Mouse (Mus musculus) embryonic fibroblast, embryonic 13.5 days (primary cell): Measurements from ENCODE around the gene Fbxl12. TPM values are rescaled to one million over a fixed set of nuclear protein-coding genes. Genes with fewer than 3 reads are reported as not detected.
"Not testable (repeated sequence)": the region's sequence is repeated elsewhere in the genome, so short reads cannot be mapped to it uniquely, and the experiment has no call there.

ENCODE experiments used
- H3K27ac ChIP-seq: 2 replicates; pipeline ENCODE4 v1.5.1; 2012; ENCODE audit warnings: low read length, control low read depth, inconsistent platforms; ENCODE audit not compliant: insufficient read depth
- H3K4me1 ChIP-seq: 2 replicates; pipeline ENCODE4 v1.6.1; 2011; ENCODE audit warnings: low read length; ENCODE audit not compliant: control insufficient read depth, insufficient read depth
- H3K4me3 ChIP-seq: 2 replicates; pipeline ENCODE4 v1.5.1; 2011; ENCODE audit warnings: mild to moderate bottlenecking, control low read depth, low read length; ENCODE audit not compliant: insufficient read depth
- CTCF ChIP-seq: IDR thresholded peaks from 2 replicates; pipeline ENCODE4 v1.5.1; 2011; ENCODE audit warnings: mild to moderate bottlenecking, control low read depth, low read length, moderate library complexity, borderline replicate concordance; ENCODE audit not compliant: insufficient read depth
- POLR2A ChIP-seq: IDR thresholded peaks from 2 replicates; pipeline ENCODE4 v1.6.1; 2011; ENCODE audit warnings: low read depth, mild to moderate bottlenecking, control low read depth, low read length, moderate library complexity
- polyA plus RNA-seq: library from polyadenylated mRNA; stranded (reverse); fragments of >200 nt; gene quantifications from 2 replicates; pipeline ENCODE4 v1.2.4, GENCODE M21; 2011; ENCODE audit warnings: low read depth; ENCODE audit not compliant: missing spikeins, insufficient read length

Gene Fbxl12
- polyA plus RNA-seq, 1 experiment = 18.3 TPM

- Histone ChIP-seq H3K4me3 (no peak overlapping the region), H3K4me1 (no peaks in the 10 kb centered on the region), H3K27ac (no peak overlapping the region)
- TF ChIP-seq POLR2A (no peak), CTCF (no peak)
Observed at GRCm38 (mm10) chr9:20639486-20639885, 5.1 kb downstream of the Fbxl12 start.

GRCm38 (mm10) chr9:20638552-20638951 lies 6.0 kb downstream of the Fbxl12 start:
- H3K4me1 ChIP-seq = no peaks in the 10 kb centered on the region
- no peak for TF ChIP-seq POLR2A
- no peak for TF ChIP-seq CTCF

DNA sequence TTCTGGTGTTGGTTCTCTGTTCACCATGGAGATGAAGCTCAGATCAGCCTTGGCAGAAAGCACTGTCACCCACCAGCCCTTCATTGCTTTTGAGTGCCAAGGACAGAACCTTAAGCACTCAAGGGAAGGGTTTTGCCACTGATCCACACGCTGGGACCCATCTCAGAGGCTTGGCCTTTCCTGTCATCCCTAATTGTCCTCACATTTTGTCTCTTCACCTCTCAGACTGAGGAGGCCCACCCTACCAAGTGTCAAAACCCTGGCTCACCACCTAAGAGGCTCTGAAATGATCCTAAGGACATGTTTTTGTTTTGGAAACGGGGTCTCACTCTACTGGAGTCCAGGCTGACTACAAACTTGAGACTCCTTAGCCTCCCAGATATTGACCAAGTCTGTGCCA lies 7.8 kb downstream of the Fbxl12 start:
- no peaks in the 10 kb centered on the region for H3K4me1 ChIP-seq
- no peak for TF ChIP-seq CTCF
- TF ChIP-seq POLR2A = no peak
- H3K27ac ChIP-seq = no peak overlapping the region
- no peak overlapping the region for H3K4me3 ChIP-seq

More at GRCm38 (mm10) chr9:20638552-20638951, 6.0 kb downstream of the Fbxl12 start:
- no peak overlapping the region for H3K27ac ChIP-seq
- no peak overlapping the region for H3K4me3 ChIP-seq

- TF ChIP-seq POLR2A (no peak), CTCF (no peak)
- Histone ChIP-seq H3K4me1 (no peaks in the 10 kb centered on the region), H3K4me3 (no peak overlapping the region), H3K27ac (no peak overlapping the region)
Observed at GRCm38 (mm10) chr9:20636256-20636655, 8.3 kb downstream of the Fbxl12 start.

DNA sequence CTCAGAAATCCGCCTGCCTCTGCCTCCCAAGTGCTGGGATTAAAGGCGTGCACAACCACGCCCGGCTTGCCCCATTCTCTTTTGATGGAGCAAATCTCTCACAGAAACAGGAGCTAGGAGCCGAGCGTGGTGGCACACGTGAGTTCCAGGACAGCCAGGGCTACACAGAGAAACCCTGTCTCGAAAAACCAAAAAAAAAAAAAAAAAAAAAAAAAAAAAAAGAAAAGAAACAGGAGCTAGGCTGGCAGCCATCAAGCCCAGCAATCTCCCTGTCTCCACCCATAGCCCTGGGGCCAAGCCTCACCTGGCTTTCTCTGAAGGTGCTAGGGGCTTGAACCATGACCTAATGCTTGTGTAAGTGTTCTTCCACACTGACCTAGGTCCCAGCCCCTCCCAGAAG lies 8.9 kb downstream of the Fbxl12 start:
- not testable (repeated sequence) for H3K4me1 ChIP-seq, H3K4me3 ChIP-seq, H3K27ac ChIP-seq

DNA sequence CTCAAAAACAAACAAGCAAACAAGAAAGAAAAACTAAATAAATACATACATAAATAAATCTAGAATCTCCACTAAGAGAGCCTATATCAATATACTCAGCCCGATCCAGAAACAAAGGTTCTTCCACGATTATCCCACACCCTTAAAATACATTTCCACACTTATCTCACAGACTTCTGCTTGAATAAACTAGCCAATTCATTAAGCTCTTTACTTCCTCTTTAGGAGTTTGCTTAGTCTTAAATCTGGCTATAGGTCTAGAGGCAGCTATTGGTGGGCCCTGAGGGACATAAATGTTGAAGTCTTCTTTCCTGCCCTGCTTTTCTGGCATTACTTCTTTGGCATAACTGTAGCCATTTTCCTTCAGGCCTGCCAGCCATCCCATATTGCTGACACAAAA lies 13.2 kb downstream of the Fbxl12 start:
- no peak overlapping the region for H3K27ac ChIP-seq
- no peaks in the 10 kb centered on the region for H3K4me1 ChIP-seq
- no peak overlapping the region for H3K4me3 ChIP-seq
- TF ChIP-seq POLR2A = no peak
- no peak for TF ChIP-seq CTCF

GRCm38 (mm10) chr9:20616685-20617084 lies 27.9 kb downstream of the Fbxl12 start:
- TF ChIP-seq CTCF (no peak), POLR2A (no peak)
- Histone ChIP-seq H3K4me1 (no peaks in the 10 kb centered on the region), H3K27ac (no peak overlapping the region), H3K4me3 (no peak overlapping the region)

DNA sequence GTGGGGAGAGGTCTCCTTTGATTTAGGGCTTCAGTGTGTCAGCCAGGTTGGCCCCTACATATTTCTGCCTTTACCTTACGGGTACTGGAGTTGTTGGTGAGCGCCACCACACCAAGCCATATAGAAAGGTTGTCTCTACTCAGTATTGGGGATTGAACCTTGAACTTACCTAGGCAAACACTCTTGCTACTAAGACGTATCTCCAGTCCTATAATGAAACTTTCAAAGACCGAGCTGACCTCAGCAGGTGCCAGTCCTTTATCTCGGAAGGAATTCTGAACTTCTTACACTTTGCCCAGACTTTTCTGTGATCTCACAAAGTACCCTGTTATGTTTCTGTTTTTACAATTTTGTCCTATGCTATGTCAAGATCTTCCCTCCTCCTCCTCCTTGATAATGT lies 32.6 kb downstream of the Fbxl12 start:
- Histone ChIP-seq H3K4me1 (no peaks in the 10 kb centered on the region), H3K4me3 (no peak overlapping the region), H3K27ac (no peak overlapping the region)
- TF ChIP-seq CTCF = no peak
- no peak for TF ChIP-seq POLR2A

GRCm38 (mm10) chr9:20609831-20610464 lies 34.6 kb downstream of the Fbxl12 start:
- Histone ChIP-seq H3K4me3 (no peak overlapping the region), H3K27ac (no peak overlapping the region), H3K4me1 (no peaks in the 10 kb centered on the region)
- TF ChIP-seq POLR2A (no peak), CTCF (no peak)

DNA sequence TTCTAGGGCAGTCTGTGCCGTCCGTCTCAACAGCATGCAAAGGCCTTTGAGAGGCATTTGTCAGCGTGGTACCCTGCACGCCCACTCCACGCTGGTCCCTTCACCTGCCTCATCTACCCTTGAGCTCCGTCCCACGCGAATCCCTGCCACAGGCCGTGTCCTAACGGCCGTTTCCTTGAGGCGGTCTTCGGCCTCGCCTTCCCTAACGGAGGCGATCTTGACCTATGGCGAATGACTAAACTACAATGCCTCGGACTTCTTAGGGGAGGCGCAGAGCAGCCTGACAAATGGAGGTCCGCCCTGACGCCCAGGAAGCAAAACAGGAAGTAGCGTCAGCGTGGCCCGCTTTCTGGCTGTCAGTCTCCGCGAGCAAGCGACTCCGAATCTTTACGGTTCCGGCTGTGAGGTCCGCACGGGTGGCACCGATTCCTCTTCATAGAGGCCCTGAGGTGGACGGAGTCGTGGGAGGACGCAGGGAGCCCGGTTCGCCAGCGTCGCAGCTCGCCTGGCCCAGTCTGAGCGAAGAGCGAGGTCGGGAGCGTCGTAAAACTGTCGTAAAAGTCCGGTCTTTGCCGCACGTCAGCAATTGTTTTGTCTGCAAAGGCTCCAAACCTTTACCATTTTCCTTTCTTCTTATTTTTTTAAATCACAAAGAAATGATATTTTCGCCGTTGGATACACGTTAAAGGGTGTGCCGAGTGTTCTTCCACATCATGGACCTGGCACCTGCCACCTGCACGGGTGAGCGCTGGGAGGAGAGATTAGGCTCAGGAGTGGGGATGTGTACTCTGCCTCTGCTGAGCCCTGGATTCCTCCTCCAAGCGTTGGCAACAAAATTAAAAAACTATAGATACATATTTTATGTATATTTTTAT lies 37.2 kb downstream of the Fbxl12 start:
- peak overlapping the region; percentile 97 for H3K27ac ChIP-seq
- H3K4me1 ChIP-seq = no peaks in the 10 kb centered on the region
- TF ChIP-seq POLR2A (peak; percentile 97), CTCF (no peak)
- H3K4me3 ChIP-seq = peak overlapping the region; percentile 61
